Mouse (Mus musculus) retina, postnatal 1 day (tissue): Measurements from ENCODE around the gene Aig1.

Experiments
- DNase-seq: peaks from one replicate; pipeline ENCODE4 v3.0.0-alpha.2; 2012

Aig1 gene

DNA sequence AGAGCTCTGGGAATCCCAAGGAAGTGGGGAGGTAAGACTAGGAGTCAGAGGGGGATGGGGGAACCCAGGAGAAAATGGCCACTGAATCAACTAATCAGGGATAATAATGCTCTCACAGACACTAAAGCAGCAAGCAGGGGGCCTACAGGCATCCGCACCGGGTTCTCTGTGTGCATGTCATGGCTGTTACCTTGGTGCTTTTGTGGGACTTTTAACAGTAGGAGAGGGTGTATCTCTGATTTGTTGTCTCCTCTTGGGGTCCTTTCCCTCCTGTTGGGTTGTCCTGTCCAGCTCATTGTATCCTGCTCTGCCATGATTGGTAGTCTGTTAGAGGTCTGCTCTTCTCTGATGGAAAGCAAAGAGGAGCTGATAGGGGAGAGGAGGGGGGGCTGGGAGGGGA lies 19.6 kb downstream of the Aig1 start:
- peak; percentile 55 for DNase-seq

DNA sequence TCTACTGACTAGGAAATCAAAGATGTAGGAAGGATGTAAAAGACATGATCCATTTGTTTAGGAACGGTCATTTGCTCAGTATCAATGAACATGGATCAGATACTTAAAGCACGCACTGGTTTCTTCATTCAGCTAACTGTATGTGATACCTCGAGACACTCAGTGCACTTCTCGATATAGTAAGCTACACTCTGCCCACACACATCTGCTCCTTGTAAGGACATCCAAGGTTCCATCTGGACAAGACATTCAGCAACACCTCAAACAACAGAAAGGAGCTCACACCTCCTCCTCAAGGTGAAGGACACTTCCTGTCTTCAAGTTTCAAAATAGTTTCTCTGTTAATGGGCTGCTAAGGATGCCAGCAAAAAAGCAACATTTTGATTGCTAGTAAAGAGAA lies 23.9 kb downstream of the Aig1 start:
- no peak for DNase-seq

DNA sequence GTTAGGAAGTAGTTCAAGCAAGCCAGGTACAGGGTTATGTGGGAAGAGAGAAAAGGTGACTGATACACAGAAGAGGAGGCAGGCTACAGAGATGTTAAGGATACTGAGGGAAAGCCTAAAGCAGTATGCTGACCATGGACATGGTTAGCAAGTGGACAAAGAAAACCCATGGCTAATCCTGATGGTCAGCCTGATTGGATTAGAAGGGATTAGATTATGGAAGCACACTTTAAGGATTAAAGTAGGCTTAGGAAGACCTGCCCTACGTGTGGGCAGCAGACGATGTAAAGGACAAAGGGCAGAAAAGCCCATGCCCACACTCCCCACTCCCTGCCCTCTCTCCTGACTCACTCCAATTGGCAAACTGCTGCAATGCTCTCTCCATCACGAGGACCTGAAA lies 25.0 kb downstream of the Aig1 start:
- DNase-seq, result peak; percentile 65

DNA sequence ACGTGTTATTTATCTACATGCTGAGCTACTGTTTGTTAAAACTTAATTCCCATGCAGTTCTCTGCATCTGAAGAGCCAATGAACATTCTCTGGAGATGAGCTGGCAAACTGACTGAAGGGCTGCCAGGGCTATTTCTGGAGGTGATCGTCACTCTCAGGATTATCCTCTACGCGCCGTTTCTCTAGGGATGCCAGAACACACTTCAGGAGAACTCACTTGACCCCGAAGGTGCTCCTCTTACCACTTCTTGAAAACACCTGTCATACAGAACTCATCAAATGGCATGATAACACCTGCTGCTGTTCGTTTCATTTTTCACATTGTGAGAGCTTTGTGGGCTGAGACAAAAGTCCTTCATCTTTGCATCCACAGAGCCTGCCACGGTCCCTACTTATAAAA lies 25.9 kb downstream of the Aig1 start:
- DNase-seq, result no peak

DNA sequence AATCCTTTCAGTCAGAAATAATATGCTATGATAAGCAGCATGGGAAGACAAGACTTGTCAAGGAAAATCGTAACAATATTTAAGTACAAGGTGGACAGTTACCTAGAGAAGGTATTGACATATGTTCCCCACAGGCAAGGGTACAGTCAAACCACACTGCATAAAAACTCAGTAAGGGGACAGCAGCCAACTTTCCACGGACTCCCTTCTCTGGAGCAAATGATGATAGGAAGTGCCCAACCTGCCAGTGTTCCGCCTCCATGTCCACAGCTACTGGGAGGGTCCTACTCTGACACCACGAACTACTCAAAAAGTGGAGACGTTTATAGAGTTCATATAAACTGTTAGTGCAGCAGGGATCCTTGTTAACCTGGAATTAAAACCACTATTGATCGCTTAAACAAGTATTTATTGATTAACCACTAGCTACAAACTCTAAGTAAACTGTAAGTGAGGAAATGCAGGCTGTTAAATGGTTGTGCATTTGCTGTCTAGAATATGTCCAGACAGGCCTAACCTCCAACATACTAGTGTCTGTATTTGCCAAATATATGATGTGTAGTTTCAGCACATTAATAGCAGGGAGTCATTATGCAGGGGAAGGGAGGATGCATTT lies 30.2 kb downstream of the Aig1 start:
- DNase-seq, result no peak

DNA sequence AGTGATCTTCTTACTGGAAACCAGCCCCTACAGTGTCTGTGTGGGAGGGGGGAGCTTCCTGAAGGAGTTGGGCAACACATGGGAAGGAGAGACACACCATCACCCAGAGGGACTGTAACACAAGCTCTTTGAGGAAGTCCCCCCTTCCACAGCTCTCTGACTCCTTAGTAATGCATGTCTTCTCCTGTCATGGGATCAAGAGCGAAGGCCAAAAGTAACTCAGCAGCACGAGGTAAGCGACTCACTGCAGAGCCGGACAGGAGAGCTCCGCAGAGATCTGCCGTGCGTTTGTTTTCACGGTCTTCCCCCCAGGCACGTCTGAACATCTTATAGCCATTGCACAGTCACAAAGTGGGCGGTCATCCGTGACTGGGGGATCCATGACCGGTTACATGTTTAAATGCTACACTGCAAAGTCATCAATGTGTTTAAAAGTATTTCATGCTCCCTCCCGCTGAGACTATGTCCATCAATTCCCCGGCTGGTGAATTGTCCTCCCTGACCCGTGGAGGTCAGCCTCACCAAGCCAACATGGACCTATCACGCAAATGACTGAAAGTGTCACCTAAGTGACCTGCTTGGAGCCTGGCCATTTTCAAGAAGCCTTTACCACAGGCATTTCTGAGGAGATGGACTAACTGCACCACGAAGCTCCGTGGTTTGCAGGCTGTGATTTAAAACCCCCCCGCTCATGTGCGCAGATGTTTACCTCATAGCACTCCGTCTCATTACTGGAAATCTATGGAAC lies 30.9 kb downstream of the Aig1 start:
- DNase-seq, result peak; percentile 32

DNA sequence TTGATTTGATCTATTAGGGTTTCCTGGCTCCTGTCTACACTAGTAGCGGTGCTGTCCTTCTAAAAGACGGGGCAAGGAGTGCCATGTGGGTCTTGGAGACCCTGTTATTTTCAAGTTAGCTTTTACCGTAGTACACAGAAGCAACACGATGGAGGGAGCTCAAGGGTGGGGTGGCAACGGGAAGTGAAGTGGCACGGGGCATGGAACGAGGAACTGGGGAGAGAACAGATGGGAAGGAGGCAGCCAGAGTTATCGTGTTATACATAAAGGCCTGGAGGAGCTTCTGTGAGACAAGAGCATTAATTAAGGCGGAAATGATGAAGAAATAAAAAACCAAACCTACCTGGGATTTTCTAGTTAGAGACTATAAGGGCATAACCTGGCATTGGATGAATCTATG lies 31.8 kb downstream of the Aig1 start:
- DNase-seq, result no peak

DNA sequence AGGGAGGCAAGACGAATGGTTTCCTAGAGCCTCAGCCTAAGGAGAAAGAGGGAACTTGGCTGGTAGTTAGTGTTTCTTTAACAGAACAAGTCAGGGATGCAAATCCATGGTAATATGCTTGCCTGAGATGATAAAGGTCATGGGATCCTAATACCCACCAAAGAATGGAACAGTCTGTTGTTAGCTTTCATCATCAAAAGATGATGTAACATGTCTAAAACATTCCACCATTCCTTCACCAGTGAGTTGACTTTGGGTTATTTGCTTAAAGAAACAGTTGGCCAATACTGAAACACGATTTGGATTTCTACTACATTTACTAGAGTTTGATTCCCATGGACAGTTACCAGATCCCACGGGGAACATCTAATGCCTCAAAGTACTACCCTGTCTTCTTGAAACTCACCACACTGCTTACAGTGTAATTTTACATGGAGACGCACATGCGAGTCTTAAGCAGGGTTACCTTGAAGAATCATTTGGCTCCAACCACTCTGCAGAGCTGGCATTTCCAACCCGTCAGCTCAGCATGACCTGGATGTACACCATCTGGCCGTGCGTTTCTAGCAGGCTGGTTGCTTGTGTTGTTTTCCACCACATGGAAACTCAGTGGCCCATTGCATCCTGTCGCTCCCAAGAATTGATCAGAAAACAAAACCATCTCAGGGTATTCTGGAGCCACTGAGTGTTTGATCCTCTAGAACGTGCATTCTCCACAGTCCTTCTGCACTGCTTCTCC lies 32.9 kb downstream of the Aig1 start:
- DNase-seq, result no peak

DNA sequence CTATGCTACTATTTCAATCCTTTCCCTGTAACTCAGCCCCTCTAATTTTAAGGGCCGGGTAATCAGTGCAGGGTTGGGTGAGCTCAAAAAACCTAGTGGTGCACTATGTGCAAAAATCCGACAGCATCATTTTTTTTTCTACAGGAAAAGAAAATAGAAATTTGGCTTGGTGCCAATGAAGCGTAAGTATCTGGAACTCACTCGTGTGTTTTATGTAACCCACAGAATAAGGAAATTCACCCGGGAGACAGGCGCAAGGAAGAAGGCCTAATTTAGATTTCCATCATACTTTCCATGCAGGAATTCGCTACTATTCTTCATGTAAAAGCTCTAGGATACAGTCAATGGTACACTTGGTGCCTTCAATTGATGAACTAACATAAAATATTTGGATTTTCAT lies 34.7 kb downstream of the Aig1 start:
- DNase-seq, result no peak

DNA sequence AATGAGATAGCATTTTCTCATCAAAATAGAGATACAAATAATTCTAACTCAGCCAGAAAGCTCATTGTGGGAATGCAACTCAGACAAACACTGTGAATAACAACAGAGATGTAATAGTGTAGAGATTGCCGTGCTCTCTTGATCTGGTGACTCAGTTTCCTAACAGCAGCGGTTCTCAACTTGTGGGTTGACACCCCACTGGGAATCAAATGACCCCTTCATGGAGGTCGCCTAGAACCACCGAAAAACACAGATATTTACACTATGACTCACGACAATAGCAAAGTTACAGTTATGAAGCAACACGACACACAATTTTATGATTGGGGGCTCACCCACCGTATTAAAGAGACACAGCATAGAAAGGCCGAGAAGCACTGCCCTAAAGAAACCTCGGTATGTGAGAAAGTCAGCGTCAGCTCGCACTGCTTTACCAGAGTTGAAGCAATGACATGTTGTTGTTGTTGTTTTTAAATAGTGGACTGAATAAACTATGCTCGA lies 35.7 kb downstream of the Aig1 start:
- no peak for DNase-seq

DNA sequence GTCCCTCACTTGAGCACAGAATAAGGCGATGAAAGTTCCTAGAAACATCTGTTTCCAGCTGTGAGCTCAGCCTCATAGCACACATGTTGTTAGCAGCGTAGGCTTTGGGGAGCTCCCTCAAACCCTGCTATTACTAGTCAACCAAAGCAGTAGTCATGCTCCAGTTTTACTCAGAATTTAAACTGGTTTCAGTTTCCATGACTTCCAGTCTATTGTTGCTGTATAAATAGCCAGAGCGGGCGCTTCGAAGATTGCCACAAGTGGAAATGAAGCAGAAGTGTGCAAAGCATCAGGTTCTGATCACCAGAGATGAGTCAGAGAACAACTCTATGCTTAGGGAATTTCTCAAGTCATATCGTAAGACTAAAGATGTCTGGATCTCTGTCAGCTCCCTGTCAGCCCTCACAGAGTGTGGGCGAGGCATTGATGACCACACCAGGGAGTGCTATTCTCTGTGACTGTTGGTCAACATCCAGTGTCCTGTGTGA lies 36.2 kb downstream of the Aig1 start:
- DNase-seq, result no peak

DNA sequence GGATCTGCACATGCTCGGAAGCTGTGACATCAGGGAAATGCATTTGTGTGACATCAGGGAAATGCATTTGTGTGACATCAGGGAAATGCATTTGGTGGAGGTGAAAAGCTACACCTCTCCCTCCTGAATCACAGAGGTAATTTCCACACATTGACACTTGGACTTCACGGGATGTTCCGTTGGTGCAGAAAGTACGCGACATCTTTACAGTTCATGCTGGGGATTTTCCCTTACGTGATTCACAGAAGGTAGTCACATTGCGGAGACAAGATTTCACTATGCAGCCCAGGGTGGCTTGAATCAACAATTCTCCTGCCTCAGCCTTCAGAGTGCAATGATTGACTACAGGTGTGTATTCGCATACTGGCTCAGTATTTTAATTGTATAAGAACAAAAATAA lies 41.6 kb downstream of the Aig1 start:
- no peak for DNase-seq

DNA sequence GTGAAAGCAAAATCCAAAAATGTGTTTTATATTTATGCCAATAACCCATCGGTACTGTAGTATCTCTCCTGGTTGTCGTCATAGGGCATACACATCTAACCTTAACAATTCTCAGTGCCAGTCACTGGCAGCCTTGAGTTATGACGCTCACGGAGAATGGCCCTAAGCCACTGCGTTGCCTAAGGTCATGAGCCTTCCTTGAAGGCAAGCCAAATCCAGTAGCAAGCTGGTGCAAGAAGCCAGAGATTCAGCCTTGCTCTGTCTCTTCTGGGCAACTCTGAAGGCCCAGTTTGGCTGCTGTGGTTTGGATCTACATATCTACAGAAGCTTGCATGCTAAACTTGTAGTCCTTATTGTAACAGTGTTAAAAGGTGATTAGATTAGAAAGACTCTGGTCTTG lies 55.2 kb downstream of the Aig1 start:
- DNase-seq, result no peak

DNA sequence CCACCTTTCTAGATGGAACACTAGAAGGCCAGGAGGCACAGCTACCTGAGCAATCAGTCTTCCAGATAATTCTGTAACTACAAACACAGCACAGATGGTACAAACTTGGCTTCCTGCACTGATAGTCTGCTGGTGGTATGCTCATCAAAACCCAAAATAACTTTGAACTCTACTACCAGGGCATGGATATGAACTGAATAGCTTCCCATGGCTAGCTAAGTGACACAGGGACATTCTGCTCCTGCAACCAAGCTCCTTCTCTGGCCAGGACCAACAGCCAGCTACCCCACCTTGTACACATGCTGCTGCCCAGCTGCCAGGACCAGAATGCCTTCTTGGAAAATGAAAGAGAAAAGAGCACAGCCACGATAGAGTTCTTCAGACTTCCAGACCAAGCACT lies 60.5 kb downstream of the Aig1 start:
- DNase-seq, result no peak

DNA sequence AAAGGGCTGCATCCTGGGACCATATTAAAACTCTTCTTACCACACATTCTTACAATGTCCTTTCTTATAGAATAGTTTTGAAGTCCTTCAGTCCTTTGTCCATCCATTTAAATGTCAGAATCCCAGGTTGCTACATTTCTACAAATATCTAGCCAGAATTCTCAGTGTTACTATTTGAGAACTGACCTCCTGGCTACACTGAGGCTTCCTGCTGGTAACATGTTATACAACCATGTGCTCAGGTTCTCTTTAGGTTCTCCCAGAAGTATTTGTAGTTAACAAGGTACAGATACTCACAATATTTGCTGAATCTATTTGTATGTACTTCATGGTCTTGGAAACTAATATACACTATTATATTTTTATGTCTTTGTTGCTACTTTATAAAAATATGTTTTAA lies 62.0 kb downstream of the Aig1 start:
- no peak for DNase-seq

DNA sequence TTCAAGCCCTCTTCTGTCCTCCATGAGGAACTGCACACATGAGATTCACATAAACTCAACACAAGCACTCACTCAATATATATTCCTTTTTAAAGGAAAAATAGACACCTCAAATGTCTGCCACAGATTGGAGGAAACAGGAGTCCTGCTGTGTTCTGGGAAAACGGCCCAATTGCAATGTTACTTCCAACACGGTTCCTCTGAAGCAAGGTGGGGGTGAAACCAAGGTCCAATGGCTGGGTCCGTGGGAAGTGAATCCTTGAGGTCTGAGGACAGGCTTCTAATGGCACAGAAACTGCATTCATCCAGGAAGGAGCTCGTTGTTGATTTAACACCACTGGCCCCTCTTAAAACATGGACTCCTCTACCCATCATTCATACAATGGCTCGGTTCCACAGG lies 67.5 kb downstream of the Aig1 start:
- DNase-seq, result no peak

DNA sequence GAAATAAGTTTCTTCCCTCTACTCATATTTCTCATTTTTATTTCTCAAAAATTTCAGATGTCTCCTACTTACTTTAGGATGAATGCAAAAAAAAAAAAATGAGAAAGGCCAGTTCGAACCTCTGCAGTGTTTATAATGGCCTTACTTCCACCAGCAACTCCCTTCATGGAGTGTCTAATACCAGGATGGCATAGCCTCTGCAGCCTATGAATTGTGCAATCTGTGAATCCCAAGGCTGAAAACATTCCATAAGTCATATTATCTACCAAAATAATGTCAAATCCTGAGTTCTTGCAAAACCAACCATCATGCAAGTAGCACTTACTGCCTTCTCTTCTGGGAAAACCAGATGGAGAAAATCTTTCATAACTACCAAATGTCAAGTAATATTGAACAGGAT lies 75.3 kb downstream of the Aig1 start:
- no peak for DNase-seq

DNA sequence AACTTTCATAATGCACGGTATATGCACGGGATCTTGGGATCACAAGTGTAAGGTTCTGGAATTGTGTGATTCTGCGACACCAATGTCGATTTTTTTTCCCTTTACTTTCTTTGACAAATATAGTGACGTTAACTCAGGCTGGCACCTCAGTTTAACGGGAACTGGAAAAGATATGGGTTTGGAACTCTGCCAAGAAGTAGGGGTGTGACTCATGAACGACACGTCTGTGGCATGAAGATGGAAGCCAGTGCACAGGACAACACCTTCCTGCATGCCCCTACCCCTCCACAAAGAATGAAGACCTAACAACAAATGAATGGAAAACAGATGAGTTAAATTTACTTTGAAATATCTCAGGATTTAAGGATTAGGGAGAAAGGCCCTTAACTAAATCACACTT lies 76.0 kb downstream of the Aig1 start:
- DNase-seq, result no peak

DNA sequence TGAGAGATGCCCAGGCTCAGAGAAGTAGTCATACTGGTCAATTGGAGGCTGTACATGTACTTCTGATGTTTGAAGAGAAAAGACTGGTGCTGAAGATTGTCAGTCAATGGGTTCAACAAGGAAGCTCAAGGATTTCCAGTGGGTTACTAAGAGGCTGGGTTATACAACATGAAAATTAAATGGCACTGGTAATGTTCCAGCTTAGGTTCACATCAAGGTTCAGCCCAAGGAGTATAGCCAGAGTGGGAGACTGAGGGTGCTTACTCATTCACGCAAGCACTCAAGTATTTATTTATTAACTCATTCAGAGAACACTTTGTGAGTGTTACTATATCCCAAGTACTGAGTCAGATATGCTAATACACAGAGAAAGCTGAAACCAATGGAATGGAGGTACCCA lies 79.2 kb downstream of the Aig1 start:
- no peak for DNase-seq

DNA sequence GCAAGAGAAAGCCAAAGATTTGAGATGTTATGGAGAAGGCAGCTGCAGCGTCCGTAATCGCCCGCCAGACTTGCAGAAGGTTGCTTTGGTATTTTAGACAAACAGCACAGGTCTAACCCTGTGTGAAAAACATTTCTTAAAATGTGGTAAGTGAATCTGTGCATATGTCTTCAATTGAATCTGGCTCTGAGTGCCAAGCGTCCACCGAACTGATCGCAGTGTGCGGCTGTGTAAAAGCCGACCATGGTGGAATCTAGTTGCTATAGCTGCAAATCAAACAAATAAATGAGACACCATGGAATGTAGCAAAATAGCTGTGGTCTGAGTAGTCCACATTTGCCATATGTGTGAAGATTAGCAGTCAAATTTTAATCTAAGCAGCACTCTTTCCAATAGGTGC lies 80.7 kb downstream of the Aig1 start:
- DNase-seq, result no peak

DNA sequence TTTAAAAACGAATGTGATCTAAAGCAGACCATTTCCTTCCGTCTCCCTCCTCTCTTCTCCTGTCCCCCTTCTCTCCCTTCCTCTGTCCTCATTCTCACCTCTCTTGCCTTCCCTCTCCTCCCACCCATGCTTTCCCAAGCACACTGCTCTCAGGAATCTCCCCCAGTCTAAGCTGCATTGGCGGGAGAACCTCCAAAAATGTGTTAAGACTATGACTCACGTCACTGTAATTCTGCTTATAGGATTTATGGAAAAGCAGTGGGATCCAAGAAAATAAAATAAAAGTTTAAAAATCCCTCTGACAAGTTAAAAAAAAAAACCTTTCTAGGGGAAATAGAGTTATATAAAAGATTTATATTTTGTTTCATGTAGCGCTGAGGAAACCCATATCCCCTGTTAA lies 86.0 kb downstream of the Aig1 start:
- no peak for DNase-seq

DNA sequence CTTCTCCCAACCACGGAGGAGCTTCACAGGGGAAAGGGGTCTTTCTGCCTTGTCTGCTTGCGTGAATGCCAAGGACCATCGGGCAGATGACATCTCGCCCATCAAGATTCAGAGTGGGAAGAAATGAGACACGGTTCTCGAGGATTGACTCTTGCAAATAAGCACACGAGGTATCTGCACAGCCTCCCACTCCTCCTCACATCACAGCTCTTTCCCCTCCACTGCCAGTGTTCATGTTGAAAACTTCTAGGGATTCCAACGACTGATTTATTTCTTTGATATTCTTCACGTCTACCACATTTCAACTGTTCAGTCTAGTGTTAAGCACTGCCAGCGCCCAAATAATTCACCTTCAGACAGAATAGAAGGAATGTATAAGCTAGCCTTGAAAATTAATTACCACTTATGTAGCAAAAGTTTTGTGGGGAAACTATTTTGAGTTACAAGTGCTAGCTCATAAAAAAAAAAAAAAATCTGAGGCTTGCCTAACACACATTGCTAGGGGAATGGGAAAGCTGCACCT lies 86.5 kb downstream of the Aig1 start:
- no peak for DNase-seq

DNA sequence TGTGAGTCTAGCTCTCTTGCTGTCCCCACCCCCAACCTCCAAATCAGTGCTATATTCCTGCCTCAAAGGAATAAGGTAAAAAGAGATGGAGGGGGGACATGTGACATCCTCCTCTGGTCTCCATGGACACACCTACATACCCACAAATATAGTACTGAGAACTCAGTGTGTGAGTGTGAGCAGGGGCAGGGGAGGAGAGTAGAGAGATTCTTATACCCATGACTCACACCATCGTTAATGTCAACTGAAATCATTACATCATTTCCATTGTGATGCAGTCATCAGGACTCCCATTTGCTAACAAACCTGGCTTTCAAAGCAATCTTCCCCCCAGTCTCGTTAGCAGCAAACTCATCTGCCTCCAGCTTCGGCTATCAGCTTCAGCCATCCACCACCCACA lies 92.8 kb downstream of the Aig1 start:
- peak; percentile 21 for DNase-seq

DNA sequence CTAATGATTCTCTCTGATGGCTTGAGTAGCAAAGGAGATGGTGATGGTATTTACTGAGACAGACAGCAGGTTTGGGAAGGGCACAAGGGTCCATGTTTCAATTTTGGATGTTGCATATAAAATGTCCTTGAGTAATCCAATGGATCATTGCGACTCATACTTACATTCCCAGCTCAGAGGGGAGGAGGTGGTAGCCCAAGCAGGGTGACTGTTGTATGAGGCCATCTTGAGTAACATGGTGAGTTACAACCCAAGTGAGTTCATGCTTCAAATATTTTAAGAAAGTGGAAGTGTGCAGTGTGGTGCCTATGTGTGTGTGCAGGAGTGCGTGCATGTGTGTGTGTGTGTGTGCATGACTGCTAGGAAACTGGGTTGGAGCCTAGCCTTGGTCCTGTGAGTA lies 93.4 kb downstream of the Aig1 start:
- DNase-seq, result no peak
